Mouse (Mus musculus) hindbrain, embryonic 14.5 days (tissue): ENCODE measurements at regions not wholly inside any gene's neighbourhood (a gene's known extent, or its start where the extent isn't known, plus 50 kb on each side); places are given as distances from the start of the nearest gene placed in this dataset.

Source experiments
- ATAC-seq: fragments of 200-750 bp; cut with Nextera tagmentation; 2 replicates; pipeline ENCODE4 v1.8.0; 2017; ENCODE audit warnings: moderate number of reproducible peaks, mild to moderate bottlenecking, moderate TSS enrichment, moderate library complexity; ENCODE audit not compliant: low FRiP score
- DNase-seq: peaks from one replicate; pipeline ENCODE4 v3.0.0-alpha.2; 2015; ENCODE audit warnings: low spot score
- H3K27ac ChIP-seq: fragments of 300-500 bp; sonication (generic); 2 replicates; pipeline ENCODE4 v1.5.1; 2014; ENCODE audit warnings: mild to moderate bottlenecking, moderate library complexity
- H3K27me3 ChIP-seq: fragments of 300-500 bp; sonication (generic); 2 replicates; pipeline ENCODE4 v1.6.1; 2014; ENCODE audit warnings: mild to moderate bottlenecking, low read length, mixed read lengths; ENCODE audit not compliant: control insufficient read depth, insufficient read depth
- H3K36me3 ChIP-seq: fragments of 300-500 bp; sonication (generic); replicated peaks from 2 replicates; pipeline ENCODE4 v1.6.1; 2014; ENCODE audit not compliant: control insufficient read depth, insufficient read depth
- H3K4me1 ChIP-seq: fragments of 300-500 bp; sonication (generic); replicated peaks from 2 replicates; pipeline ENCODE4 v1.6.1; 2014; ENCODE audit warnings: antibody characterized with exemption, low read length, mixed read lengths; ENCODE audit not compliant: control insufficient read depth, insufficient read depth
- H3K4me2 ChIP-seq: fragments of 300-500 bp; sonication (generic); replicated peaks from 2 replicates; pipeline ENCODE4 v1.6.1; 2014; ENCODE audit warnings: mild to moderate bottlenecking, moderate library complexity
- H3K4me3 ChIP-seq: fragments of 300-500 bp; sonication (generic); replicated peaks from 2 replicates; pipeline ENCODE4 v1.5.1; 2014; ENCODE audit warnings: mild to moderate bottlenecking, low read length
- H3K9ac ChIP-seq: fragments of 300-500 bp; sonication (generic); 2 replicates; pipeline ENCODE4 v1.6.1; 2014
- H3K9me3 ChIP-seq: fragments of 300-500 bp; sonication (generic); 2 replicates; pipeline ENCODE4 v1.6.1; 2016; ENCODE audit warnings: low read length; ENCODE audit not compliant: control insufficient read depth
- WGBS: fragments of 180-500 bp; shearing (Covaris S2); extraction: QIAGEN DNeasy Blood & Tissue Kit; methylation state at CpG from one replicate; pipeline ENCODE4 v1.1.7; 2014; 5-methylcytosine and 5-hydroxymethylcytosine counted together

DNA sequence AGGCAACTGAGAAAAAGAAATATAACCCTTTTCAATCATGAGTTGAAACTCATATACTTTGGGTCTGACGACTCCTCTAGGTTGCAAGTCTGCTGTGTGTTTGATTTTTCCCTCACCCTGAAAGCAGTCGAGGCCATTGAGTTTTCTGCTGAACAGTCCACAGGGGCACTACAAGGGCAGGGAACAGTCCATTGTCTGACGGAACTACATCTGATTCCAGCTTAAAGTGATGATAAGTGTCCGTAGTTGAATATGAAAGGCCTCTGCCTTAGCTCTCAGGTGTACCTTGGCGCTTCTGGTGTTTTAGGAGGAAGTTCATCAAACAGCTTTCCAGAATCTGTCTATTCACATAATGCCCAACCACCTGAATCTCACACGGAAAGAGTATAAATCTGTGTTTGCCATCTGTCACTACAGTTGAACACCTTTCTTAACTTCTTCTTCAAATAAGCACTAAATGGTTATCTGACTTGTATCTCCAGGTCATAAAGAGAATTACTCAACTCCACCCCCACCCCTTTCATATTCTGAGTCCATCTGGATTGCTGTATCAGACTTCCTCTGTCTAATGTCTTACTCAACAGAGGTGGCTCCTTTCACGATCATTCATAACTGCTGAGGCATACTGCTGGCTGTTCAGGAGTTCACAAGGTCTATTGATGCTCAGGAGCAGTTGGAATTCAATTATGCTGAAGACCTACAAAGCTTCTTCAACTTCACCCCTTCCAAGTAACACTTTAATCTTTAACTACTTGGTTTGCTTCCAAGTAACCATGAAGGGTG is 527.6 kb upstream of the Pou3f3 start:
- Histone ChIP-seq H3K9me3 (no peaks in the 10 kb centered on the region), H3K4me2 (no peak overlapping the region), H3K4me3 (no peak overlapping the region), H3K27me3 (no peaks in the 10 kb centered on the region), H3K36me3 (no peaks in the 10 kb centered on the region), H3K27ac (no peak overlapping the region), H3K4me1 (no peaks in the 10 kb centered on the region), H3K9ac (no peak overlapping the region)
- no peak for DNase-seq
- WGBS, result 87% methylated on average over 7 of the region's 7 CpGs
- no peak for ATAC-seq

DNA sequence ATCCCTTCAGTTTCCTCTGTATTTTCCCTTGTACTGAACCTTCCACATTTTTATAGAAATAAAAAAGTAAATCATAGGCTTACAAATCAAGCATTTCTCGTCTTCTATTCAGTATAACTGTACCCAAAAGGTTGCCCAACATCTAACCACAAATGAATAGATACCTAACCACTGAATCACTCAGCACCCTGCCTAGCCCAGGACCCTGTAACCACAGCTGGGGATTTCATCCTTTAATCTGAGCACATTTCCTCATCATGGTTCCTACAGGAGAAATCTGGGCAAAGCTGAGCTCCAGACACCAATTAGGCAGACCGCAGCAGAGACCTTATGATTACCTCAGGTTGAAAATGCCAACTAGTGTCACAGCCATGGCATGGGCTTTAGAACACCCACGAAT is 526.1 kb upstream of the Pou3f3 start:
- no peaks in the 10 kb centered on the region for H3K27me3 ChIP-seq
- WGBS, result 85% methylated on average over 3 of the region's 3 CpGs
- no peak overlapping the region for H3K27ac ChIP-seq
- ATAC-seq, result no peak
- no peaks in the 10 kb centered on the region for H3K4me1 ChIP-seq
- H3K9ac ChIP-seq, result no peak overlapping the region
- DNase-seq, result no peak
- no peaks in the 10 kb centered on the region for H3K9me3 ChIP-seq
- H3K4me3 ChIP-seq, result no peak overlapping the region
- no peaks in the 10 kb centered on the region for H3K36me3 ChIP-seq
- H3K4me2 ChIP-seq, result no peak overlapping the region

DNA sequence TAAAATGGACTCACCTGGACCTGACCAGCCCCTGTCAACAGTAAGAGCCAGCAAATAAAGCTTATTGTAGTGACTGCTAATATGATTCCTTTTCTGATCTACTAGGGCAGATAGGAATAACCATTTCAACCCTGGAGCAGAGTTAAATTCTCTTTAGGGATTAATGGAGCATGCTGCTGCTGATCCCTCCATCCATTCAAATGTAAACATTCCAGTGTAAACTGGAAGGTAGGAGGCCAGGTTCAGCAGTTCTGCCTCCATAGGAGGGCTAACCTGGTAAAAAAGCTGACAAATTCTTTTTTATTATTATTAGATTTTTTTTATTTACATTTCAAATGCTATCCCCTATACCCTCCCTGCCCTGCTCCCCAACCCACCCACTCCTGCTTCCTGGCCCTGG is 509.3 kb upstream of the Pou3f3 start:
- Histone ChIP-seq H3K9me3 (no peaks in the 10 kb centered on the region), H3K9ac (no peak overlapping the region), H3K4me2 (no peak overlapping the region), H3K4me3 (no peak overlapping the region), H3K27me3 (no peaks in the 10 kb centered on the region), H3K36me3 (no peaks in the 10 kb centered on the region), H3K4me1 (no peaks in the 10 kb centered on the region), H3K27ac (no peak overlapping the region)
- ATAC-seq (no peak), DNase-seq (no peak)

DNA sequence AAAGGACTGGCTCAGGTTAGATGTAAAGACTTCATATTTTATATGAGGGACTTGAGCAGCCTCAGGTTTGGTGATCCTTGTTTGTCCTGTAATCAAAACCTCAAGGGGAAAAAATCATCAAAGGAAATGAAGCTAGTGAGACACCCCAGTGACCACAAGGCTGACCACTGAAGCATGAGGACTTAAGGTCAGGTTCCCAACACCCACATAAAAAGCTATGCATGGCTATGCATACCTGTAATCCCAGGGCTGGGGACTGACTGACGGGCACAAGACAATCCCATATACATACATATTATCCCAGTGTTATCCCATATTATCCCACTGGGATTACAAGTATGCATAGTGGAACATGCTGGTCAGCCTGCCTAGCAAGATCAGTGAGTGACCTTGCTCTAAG is 467.5 kb upstream of the Pou3f3 start:
- Histone ChIP-seq H3K27ac (no peak overlapping the region), H3K4me2 (no peak overlapping the region), H3K9me3 (no peaks in the 10 kb centered on the region), H3K9ac (no peak overlapping the region), H3K4me1 (no peaks in the 10 kb centered on the region), H3K27me3 (no peaks in the 10 kb centered on the region), H3K4me3 (no peak overlapping the region), H3K36me3 (no peaks in the 10 kb centered on the region)
- DNase-seq, result no peak
- 79% methylated on average over 1 of the region's 1 CpGs for WGBS
- no peak for ATAC-seq

DNA sequence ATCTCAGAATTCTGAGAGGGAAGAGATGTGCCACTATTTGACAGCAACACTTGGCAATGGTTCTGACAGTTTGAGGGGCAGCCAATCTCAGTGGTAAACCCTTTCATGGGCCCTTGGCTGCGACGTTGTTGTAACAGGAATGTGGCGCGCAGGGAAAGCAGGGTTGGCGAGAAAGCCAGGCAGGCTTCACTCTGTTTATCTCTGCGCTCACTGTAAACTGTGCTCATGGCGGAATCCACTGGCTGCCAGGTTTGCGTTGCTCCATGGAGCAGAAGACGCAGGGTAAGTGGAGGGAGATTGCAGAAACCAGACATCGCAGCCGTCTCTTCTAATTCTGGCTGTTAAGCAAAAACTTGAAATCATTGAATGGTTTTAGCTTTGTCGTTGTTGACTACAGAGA is 465.9 kb upstream of the Pou3f3 start:
- Histone ChIP-seq H3K4me2 (peak overlapping the region; percentile 24), H3K27ac (0 out of 2 replicates have a peak overlapping the region, but pooled peaks have one; percentile 7), H3K9me3 (no peaks in the 10 kb centered on the region), H3K4me3 (no peak overlapping the region), H3K27me3 (no peaks in the 10 kb centered on the region), H3K9ac (no peak overlapping the region), H3K4me1 (0 out of 2 replicates have a peak, but pooled peaks cover 5% of the 10 kb centered on the region), H3K36me3 (no peaks in the 10 kb centered on the region)
- ATAC-seq, result peak; percentile 61; the same call in 1 of the 2 replicates
- DNase-seq, result peak; percentile 65
- WGBS, result 69% methylated on average over 12 of the region's 12 CpGs

DNA sequence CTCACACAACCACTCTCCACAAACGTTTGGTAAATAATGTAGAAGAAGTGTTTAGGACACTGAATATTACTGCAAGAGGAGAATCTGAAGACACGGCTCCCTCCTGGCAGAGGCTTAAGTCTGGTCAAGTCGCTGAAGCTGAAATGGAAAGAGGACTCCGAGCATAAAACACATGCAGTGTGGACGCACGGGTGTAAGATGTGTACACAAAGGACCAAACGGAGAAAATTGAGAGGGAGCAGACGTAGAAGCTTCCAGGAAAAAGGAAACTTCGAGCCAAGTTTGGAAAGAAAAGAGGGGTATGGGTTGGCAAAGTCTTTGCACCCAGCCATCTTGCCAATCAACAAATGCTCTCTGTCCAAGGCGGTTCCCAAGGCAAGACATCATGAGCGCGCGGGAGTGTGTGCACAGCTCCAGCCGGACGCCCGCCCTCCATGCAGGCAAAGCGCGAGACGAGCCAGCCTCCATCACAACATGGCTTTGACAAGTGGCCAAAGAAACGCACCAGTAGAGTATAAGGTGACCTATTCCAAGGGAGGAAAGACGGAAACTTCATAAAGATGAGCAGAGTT is 465.0 kb upstream of the Pou3f3 start:
- Histone ChIP-seq H3K9me3 (no peaks in the 10 kb centered on the region), H3K27ac (no peak overlapping the region), H3K4me3 (no peak overlapping the region), H3K27me3 (no peaks in the 10 kb centered on the region), H3K9ac (no peak overlapping the region), H3K4me1 (0 out of 2 replicates have a peak, but pooled peaks cover 5% of the 10 kb centered on the region), H3K4me2 (peak overlapping the region; percentile 24; the same call in 1 of the 2 replicates), H3K36me3 (no peaks in the 10 kb centered on the region)
- WGBS, result 80% methylated on average over 21 of the region's 21 CpGs
- no peak for DNase-seq
- peak; percentile 73; the same call in 1 of the 2 replicates for ATAC-seq

DNA sequence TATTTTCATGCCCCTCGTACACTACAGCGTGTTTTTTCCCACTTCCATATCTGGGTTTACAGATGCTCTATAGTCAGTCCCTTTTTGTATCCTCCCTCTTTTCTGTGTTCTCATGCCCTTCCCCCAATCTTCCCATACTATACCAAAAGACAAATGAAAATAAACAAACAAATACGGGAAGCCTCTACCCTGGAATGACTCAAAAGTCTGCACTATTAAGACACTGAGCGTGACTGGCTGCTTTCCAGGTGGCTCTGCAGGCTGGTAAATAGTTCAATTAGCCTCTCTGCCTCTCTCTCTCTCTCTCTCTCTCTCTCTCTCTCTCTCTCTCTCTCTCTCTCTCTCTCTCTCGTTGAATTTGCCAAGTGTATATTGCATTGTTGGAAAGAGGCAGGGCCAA is 464.5 kb upstream of the Pou3f3 start:
- WGBS, result 60% methylated on average over 5 of the region's 5 CpGs
- Histone ChIP-seq H3K36me3 (no peaks in the 10 kb centered on the region), H3K4me1 (0 out of 2 replicates have a peak, but pooled peaks cover 5% of the 10 kb centered on the region), H3K4me3 (no peak overlapping the region), H3K4me2 (no peak overlapping the region), H3K27ac (no peak overlapping the region), H3K27me3 (no peaks in the 10 kb centered on the region), H3K9me3 (no peaks in the 10 kb centered on the region), H3K9ac (no peak overlapping the region)
- peak; percentile 59 for DNase-seq
- ATAC-seq, result 0 out of 2 replicates have a peak, but pooled peaks have one; percentile 31

DNA sequence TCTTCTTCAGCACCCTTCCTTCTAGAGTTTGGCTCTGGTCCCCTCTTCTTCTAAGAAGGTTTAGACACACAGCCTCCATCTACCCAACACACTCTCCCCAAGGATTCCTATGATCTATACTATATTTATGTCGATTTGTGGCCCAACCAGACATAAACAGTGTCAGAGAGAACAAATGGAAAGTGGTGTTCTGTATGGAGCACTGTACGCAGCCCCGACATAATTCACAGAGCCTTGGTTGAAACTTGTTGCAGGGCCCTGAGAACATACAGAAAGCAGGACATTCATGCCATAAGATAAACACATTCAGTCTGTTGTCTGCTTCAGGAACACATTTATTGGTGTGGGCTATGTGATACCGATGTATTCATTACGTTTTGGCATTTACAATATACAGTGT is 463.7 kb upstream of the Pou3f3 start:
- ATAC-seq (no peak), DNase-seq (no peak)
- H3K27ac ChIP-seq, result no peak overlapping the region
- no peaks in the 10 kb centered on the region for H3K36me3 ChIP-seq
- H3K4me3 ChIP-seq, result no peak overlapping the region
- 93% methylated on average over 5 of the region's 5 CpGs for WGBS
- H3K27me3 ChIP-seq, result no peaks in the 10 kb centered on the region
- 0 out of 2 replicates have a peak, but pooled peaks cover 5% of the 10 kb centered on the region for H3K4me1 ChIP-seq
- H3K4me2 ChIP-seq, result no peak overlapping the region
- no peak overlapping the region for H3K9ac ChIP-seq
- no peaks in the 10 kb centered on the region for H3K9me3 ChIP-seq

DNA sequence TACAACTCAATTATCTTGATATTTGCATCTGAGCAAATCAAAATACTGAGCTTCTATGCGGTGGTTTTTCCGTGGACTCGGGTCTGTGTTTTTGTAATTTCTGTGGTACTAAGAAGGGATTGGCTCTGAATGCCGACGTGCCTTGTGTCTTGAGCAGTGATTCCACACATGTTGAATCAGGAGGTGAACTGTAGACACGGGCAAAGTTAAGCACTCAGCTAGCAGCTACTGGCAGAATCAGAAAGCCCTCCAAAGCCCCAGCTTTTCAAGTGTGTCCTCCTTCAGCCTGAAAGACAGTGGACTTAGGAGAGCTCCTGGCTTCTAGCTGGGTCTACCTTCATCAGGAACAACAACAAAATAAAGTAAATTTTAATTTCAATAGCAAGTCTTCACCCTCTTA is 462.9 kb upstream of the Pou3f3 start:
- Histone ChIP-seq H3K9ac (no peak overlapping the region), H3K9me3 (no peaks in the 10 kb centered on the region), H3K4me3 (no peak overlapping the region), H3K27me3 (no peaks in the 10 kb centered on the region), H3K4me2 (no peak overlapping the region), H3K27ac (no peak overlapping the region), H3K4me1 (0 out of 2 replicates have a peak, but pooled peaks cover 5% of the 10 kb centered on the region), H3K36me3 (no peaks in the 10 kb centered on the region)
- ATAC-seq, result no peak
- no peak for DNase-seq
- WGBS, result 79% methylated on average over 6 of the region's 6 CpGs
